Mouse (Mus musculus) neural tube, embryonic 13.5 days (tissue): Measurements from ENCODE around the gene Adcy7. TPM values are rescaled to one million over a fixed set of nuclear protein-coding genes. Genes with fewer than 3 reads are reported as not detected.
A peak's percentile ranks its signal among the peaks of the same experiment; 100 is the strongest.

ENCODE experiments used
- ATAC-seq: fragments of 200-750 bp; cut with Nextera tagmentation; 2 replicates; pipeline ENCODE4 v1.8.0; 2017; ENCODE audit warnings: low read depth, mild to moderate bottlenecking, moderate TSS enrichment, moderate library complexity
- H3K27ac ChIP-seq: fragments of 300-500 bp; sonication (generic); replicated peaks from 2 replicates; pipeline ENCODE4 v1.5.1; 2015; ENCODE audit warnings: moderate library complexity, mild to moderate bottlenecking, inconsistent platforms
- H3K27me3 ChIP-seq: fragments of 300-500 bp; sonication (generic); 2 replicates; pipeline ENCODE4 v1.6.1; 2015; ENCODE audit warnings: mild to moderate bottlenecking, inconsistent platforms
- H3K36me3 ChIP-seq: fragments of 300-500 bp; sonication (generic); 2 replicates; pipeline ENCODE4 v1.6.1; 2015; ENCODE audit warnings: mild to moderate bottlenecking, inconsistent platforms
- H3K4me1 ChIP-seq: fragments of 300-500 bp; sonication (generic); replicated peaks from 2 replicates; pipeline ENCODE4 v1.6.1; 2015; ENCODE audit warnings: inconsistent platforms
- H3K4me2 ChIP-seq: fragments of 300-500 bp; sonication (generic); 2 replicates; pipeline ENCODE4 v1.6.1; 2015; ENCODE audit warnings: inconsistent platforms, mild to moderate bottlenecking, moderate library complexity
- H3K4me3 ChIP-seq: fragments of 300-500 bp; sonication (generic); 2 replicates; pipeline ENCODE4 v1.5.1; 2015; ENCODE audit warnings: mild to moderate bottlenecking, inconsistent platforms
- H3K9ac ChIP-seq: fragments of 300-500 bp; sonication (generic); 2 replicates; pipeline ENCODE4 v1.6.1; 2015; ENCODE audit warnings: moderate library complexity, mild to moderate bottlenecking, inconsistent platforms
- H3K9me3 ChIP-seq: fragments of 300-500 bp; sonication (generic); 2 replicates; pipeline ENCODE4 v1.6.1; 2016; ENCODE audit warnings: inconsistent platforms
- WGBS: fragments of 180-500 bp; shearing (Covaris S2); methylation state at CpG from one replicate; pipeline ENCODE4 v1.1.7; 2015; 5-methylcytosine and 5-hydroxymethylcytosine counted together
- polyA plus RNA-seq: library from polyadenylated mRNA; unstranded; fragments of >200 nt; fragmentation: Nextera tagmentation; extraction: Ambion mirVana; gene quantifications from 2 replicates; pipeline ENCODE4 v1.2.1, GENCODE M21; 2015

Adcy7 gene
- polyA plus RNA-seq, 1 experiment from 2014 or later = 3.2 TPM

DNA sequence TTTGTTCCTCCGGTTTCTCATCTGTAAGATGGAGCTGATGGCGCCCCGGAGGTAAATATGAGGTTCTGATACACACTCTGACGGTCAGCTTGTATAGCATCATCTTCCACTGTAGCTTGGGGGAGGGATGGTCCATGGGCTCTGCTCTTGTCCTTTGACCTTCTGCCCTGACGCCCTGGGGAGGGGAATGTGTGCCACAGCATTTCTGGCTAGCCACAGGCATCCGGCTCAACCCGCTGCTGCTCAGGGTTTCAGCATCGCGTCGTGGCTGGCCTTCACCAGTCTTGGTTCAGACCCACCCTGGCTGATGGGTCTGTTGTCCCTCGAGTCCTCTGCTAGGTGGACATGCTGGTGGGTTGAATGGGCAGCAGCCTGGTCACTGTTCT lies 19.1 kb downstream of the Adcy7 start:
- Histone ChIP-seq H3K9me3 (no peaks in the 10 kb centered on the region), H3K27me3 (no peaks in the 10 kb centered on the region), H3K4me1 (0 out of 2 replicates have a peak, but pooled peaks cover 2% of the 10 kb centered on the region), H3K9ac (no peak overlapping the region), H3K36me3 (no peaks in the 10 kb centered on the region), H3K4me2 (no peak overlapping the region), H3K4me3 (no peak overlapping the region), H3K27ac (no peak overlapping the region)
- ATAC-seq = no peak
- WGBS = 89% methylated on average over 11 of the region's 11 CpGs

DNA sequence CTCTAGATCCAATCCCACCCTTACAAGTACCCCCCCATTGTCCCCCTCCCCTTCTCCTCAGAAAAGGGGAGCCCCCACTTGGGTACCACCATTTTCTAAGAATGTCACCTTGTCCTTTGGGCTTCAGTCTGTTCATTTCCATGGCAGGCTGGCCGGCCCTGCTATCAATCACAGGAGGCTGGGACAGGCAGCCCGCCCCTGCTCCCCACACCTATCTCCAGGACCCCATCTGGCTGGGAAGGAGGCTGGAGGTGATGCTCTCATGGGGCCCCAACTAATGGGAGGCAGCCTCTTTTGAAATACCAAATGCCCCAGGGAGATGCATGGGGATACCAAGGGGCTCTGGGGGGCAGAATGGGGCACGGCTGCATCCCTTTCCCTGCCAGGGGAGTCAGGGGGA lies 20.7 kb downstream of the Adcy7 start:
- Histone ChIP-seq H3K4me1 (0 out of 2 replicates have a peak, but pooled peaks cover 2% of the 10 kb centered on the region), H3K4me3 (no peak overlapping the region), H3K27ac (no peak overlapping the region), H3K9me3 (no peaks in the 10 kb centered on the region), H3K9ac (no peak overlapping the region), H3K36me3 (no peaks in the 10 kb centered on the region), H3K4me2 (no peak overlapping the region), H3K27me3 (no peaks in the 10 kb centered on the region)
- WGBS = 75% methylated on average over 3 of the region's 3 CpGs
- ATAC-seq = no peak

DNA sequence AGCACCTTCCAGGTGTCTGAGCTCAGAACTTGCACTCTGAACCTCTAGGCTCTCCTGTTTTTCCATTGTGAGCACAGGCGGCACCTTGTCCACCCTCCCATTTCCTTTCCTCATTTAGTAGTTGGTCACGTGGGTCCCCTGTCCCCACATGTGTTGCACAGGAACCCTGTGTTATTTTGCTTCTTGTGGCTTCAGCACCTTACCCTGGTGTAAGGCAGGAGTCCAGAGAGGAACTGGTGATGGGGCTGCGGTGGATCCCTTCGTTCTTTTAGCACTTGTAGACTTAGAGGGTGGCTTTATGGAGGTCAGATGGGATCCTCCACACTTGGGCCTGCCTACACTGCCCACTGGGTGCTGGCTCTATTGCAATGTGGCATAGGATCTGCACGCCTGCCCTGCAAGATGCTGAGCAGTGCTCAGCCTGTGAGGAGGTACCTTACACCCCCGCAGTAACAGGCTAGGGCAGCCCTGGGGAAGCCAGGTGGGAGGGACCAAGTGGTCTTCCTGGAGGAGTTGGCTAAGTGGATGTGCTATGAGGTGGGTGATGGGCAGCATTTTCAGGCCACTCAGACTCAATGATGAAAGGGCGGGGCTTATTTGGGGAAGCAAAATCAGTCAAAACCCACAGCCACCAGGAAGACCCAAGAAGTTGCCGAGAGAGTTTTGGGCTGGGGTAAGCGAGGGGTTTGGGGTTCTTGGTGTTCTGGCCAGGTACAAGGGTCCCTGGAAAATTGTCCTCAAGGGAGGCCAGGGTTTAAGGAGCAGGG lies 21.6 kb downstream of the Adcy7 start:
- ATAC-seq = no peak
- Histone ChIP-seq H3K9me3 (no peaks in the 10 kb centered on the region), H3K4me2 (no peak overlapping the region), H3K9ac (no peak overlapping the region), H3K27ac (no peak overlapping the region), H3K4me1 (no peaks in the 10 kb centered on the region), H3K27me3 (no peaks in the 10 kb centered on the region), H3K4me3 (no peak overlapping the region), H3K36me3 (no peaks in the 10 kb centered on the region)
- WGBS = 88% methylated on average over 9 of the region's 9 CpGs

DNA sequence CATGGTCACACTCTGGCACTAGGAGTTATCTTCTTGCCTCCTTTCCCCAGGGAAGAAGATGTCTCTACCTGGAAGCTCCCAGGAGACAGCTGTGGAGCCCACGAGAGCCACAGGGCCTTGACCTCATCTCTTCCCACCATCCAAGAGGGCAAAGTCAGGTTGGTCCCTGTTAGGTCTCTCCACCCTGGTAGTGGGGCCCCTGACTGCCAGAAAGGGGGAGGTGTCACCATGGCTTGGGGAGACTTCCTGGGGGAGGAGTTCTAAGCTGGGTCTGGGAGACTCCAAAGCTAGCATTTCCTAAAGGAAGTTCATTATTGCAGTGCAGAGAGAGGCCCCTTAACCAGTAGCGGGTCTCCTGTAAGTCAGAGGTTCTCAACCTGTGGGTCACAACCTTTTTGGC lies 22.8 kb downstream of the Adcy7 start:
- no peak overlapping the region for H3K4me2 ChIP-seq
- H3K9me3 ChIP-seq = no peaks in the 10 kb centered on the region
- ATAC-seq = no peak
- 93% methylated on average over 2 of the region's 2 CpGs for WGBS
- no peaks in the 10 kb centered on the region for H3K36me3 ChIP-seq
- H3K9ac ChIP-seq = no peak overlapping the region
- H3K4me3 ChIP-seq = no peak overlapping the region
- H3K4me1 ChIP-seq = no peaks in the 10 kb centered on the region
- H3K27ac ChIP-seq = no peak overlapping the region
- no peaks in the 10 kb centered on the region for H3K27me3 ChIP-seq

DNA sequence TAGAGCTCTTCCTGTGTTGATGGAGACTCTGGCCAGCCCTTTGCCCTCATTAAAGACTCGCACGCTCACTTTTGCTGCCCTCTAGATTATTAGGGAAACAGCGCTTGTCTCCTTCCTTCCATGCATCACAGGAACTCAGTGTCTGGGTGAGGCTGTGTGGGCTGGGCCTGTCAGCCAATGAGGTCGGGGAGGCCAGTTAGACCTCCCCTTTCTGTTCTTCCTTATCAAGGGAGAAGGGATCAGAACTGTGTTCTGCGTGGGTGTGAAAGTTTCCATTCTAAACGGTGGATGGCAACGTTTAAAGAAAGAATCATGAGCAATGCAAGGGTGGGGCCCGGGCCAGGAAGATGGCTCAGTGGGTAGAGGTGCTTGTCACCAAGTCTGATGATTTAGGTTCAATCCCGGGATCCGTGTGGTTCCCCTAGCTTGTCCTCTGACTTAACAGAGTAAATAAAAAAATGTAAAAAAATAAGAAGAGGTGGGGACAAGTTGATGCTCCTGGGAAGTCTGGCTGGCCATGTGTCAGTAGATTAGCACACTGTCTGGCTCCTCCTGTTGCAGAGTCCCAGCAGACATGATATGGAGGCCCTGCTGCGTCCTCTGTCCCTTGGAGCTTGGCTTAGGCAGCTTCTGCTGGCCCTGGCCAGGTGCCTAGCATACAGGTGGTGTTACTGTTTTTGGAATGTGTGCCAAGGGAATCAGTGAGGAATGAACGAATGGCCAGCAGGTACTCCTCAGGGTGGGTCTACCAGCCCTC lies 26.0 kb downstream of the Adcy7 start:
- Histone ChIP-seq H3K9ac (no peak overlapping the region), H3K27ac (no peak overlapping the region), H3K4me1 (peaks cover 12% of the 10 kb centered on the region; the same call in 1 of the 2 replicates), H3K36me3 (no peaks in the 10 kb centered on the region), H3K4me3 (no peak overlapping the region), H3K9me3 (no peaks in the 10 kb centered on the region), H3K27me3 (no peaks in the 10 kb centered on the region), H3K4me2 (no peak overlapping the region)
- WGBS = 60% methylated on average over 12 of the region's 12 CpGs
- no peak for ATAC-seq

DNA sequence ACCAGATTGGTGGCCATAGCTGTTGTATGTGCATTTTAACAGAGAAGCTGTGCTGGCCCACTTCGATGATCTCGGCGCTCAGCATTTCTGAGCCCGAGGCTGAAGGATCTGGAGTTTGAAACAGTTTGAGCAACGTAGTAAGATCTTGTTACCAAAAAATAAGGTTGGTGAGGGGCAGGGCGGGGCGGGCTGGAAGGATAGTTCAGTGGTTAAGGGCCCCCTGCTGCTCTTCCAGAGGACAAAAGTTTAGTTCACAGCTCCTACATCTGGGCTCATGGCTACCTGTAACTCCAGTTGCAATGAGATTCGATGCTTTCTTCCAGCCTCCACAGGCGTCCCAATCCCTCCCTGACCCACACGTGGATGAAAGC lies 26.5 kb downstream of the Adcy7 start:
- WGBS = 88% methylated on average over 10 of the region's 10 CpGs
- Histone ChIP-seq H3K4me2 (no peak overlapping the region), H3K9me3 (no peaks in the 10 kb centered on the region), H3K36me3 (no peaks in the 10 kb centered on the region), H3K27me3 (no peaks in the 10 kb centered on the region), H3K4me1 (peaks cover 12% of the 10 kb centered on the region; the same call in 1 of the 2 replicates), H3K4me3 (no peak overlapping the region), H3K27ac (no peak overlapping the region), H3K9ac (no peak overlapping the region)
- no peak for ATAC-seq

DNA sequence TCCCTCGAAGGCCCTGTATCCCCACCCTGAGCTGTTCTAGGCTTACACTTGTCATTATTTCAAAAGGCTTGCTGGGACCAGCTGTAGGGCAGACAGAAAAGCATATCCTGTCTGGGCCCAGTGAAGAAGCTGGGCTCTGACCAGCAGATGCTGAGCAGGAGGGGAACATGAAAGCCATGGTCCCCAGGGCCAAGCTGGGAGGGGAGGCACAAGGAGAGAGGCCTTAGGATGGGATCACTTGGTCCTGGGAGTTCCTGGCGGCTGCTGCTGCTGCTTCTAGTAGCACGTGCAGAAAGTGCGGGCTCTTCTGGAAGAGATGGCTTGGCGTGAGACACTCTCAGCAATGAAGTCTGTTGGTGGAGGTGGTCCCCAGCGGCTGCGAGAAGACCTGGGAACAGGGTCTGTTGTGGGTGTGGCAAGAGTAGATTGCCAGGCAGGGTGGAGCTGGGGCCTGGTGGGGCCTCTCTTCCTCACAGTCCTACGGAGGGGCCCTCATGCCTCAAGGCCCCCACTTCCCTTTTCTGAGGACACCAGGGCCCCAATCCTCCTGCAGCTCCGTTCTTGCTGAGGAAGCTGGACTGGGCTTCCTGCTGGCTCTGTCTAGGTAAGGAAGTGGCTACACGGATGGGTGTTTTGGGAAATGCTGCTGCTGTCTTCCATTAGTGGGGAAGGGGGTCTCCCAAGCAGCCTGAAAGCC lies 27.9 kb downstream of the Adcy7 start:
- Histone ChIP-seq H3K9ac (no peak overlapping the region), H3K4me2 (no peak overlapping the region), H3K36me3 (no peaks in the 10 kb centered on the region), H3K27me3 (no peaks in the 10 kb centered on the region), H3K9me3 (no peaks in the 10 kb centered on the region), H3K4me1 (peaks cover 12% of the 10 kb centered on the region; the same call in 1 of the 2 replicates), H3K27ac (no peak overlapping the region), H3K4me3 (no peak overlapping the region)
- no peak for ATAC-seq
- WGBS = 79% methylated on average over 10 of the region's 10 CpGs

DNA sequence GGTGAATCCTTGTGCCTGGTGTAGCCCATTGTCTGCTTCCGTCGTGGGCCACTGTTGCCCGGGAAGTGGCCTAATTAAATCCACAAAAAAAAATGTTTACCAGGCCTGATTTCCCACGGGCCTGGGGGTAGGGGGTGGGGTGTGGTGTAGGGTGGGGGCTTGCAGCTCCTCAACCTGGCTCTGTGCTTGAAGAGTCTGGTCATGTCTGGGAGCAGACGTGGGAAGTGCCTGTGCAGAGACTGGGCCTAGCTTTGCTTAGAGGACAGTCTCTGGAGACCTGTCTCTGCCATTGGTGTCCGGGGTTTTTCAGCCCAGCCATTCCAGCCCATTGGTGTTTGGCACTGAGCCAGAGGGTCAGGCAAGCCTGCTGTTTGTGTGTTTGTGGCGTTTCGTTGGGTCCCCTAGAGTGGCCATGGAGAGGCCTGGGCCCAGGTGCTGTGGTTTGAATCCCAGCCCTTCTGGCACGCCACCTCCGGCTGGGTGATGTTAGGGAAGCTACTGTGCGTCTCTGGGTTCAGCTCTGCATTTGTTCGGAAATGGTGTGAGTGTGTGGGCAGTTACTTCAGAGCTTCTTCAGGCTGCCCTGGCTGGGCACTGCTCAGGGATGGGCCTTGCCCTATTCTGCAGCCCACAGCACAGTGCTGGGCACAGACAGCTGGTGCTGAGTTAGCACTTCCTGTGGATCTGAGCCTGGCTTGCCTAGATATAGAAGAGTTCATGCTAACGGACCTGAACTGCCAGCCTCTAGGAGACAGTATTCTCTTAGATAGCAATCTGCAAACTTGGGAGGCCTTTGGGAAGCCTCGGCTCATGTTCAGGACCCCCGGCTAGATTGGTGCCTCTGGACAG lies 29.6 kb downstream of the Adcy7 start:
- Histone ChIP-seq H3K4me1 (peaks cover 12% of the 10 kb centered on the region; the same call in 1 of the 2 replicates), H3K4me3 (no peak overlapping the region), H3K4me2 (no peak overlapping the region), H3K9ac (no peak overlapping the region), H3K27me3 (no peaks in the 10 kb centered on the region), H3K36me3 (no peaks in the 10 kb centered on the region), H3K9me3 (no peaks in the 10 kb centered on the region), H3K27ac (peak overlapping the region; percentile 7; the same call in 1 of the 2 replicates)
- 48% methylated on average over 15 of the region's 15 CpGs for WGBS
- no peak; the same call in 1 of the 2 replicates for ATAC-seq

DNA sequence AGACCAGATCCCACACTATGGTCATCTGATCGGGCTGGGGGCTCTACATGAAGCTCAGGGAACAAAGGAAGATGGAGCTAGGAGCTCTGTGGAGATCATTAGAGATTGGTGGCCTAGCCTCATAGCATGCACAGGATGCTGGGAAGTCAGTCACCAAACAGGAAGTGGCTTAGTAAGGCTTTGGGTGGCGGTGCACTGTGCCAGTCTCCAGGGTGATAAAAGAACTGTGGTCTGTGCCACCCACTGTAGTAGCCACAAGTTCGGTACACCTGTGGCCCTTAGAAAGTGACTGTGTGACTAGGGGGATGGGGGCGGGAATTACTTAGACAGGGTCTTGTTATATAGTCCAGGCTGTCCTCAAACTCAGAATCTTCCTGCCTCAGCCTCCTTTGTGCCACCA lies 33.6 kb downstream of the Adcy7 start:
- 91% methylated on average over 4 of the region's 4 CpGs for WGBS
- Histone ChIP-seq H3K4me1 (peaks cover 12% of the 10 kb centered on the region; the same call in 1 of the 2 replicates), H3K4me3 (no peak overlapping the region), H3K9me3 (no peaks in the 10 kb centered on the region), H3K4me2 (no peak overlapping the region), H3K9ac (no peak overlapping the region), H3K27ac (no peak overlapping the region), H3K36me3 (no peaks in the 10 kb centered on the region), H3K27me3 (no peaks in the 10 kb centered on the region)
- ATAC-seq = no peak

DNA sequence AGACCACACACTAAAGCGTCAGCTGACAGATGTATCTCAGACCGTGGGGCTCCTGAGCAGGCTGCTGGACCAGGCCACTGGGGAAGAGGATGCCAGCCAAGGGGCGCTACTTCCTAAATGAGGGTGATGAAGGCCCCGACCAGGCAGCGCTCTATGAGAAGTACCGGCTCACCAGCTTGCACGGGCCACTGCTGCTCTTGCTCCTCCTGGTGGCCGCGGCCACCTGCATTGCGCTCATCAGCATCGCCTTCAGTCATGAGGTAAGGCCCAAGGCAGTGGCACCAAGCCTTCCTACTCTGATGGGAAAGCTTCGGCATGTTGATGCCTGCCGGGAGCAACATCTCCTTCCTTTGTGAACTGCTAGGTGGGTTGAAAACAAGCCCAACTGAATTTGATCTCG lies 34.3 kb downstream of the Adcy7 start:
- Histone ChIP-seq H3K9me3 (no peaks in the 10 kb centered on the region), H3K27ac (no peak overlapping the region), H3K36me3 (no peaks in the 10 kb centered on the region), H3K9ac (no peak overlapping the region), H3K4me1 (peaks cover 8% of the 10 kb centered on the region; the same call in 1 of the 2 replicates), H3K27me3 (no peaks in the 10 kb centered on the region), H3K4me3 (no peak overlapping the region), H3K4me2 (no peak overlapping the region)
- ATAC-seq = no peak
- WGBS = 69% methylated on average over 14 of the region's 14 CpGs

DNA sequence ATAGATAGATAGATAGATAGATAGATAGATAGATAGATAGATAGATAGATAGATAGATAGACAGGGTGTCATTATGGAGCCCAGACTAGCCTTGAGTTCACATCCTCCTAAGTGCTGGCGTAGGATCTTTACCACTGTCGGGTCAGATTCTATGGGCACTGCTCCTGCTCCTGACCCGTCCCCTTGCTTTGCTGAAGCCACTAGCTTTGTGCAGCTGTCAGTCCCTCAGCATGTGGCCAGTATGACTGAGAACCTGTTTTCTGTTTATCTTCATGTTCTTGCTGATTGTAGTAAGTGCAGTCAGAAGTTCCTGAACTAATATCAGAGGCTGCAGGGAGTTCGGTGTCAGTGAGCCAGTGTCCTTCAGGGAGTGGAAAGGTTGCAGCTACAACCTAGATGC lies 35.5 kb downstream of the Adcy7 start:
- Histone ChIP-seq H3K4me3 (no peak overlapping the region), H3K4me2 (no peak overlapping the region), H3K4me1 (no peaks in the 10 kb centered on the region), H3K27me3 (no peaks in the 10 kb centered on the region), H3K9me3 (no peaks in the 10 kb centered on the region), H3K27ac (no peak overlapping the region), H3K9ac (no peak overlapping the region), H3K36me3 (no peaks in the 10 kb centered on the region)
- no peak for ATAC-seq
- WGBS = 86% methylated on average over 4 of the region's 4 CpGs
